Mouse (Mus musculus) right cerebral cortex, postnatal 14 days (tissue): ENCODE measurements around the gene Pdk2.
"Not testable (repeated sequence)": the region's sequence is repeated elsewhere in the genome, so short reads cannot be mapped to it uniquely, and the experiment has no call there.

ENCODE experiments used
- DNase-seq: peaks from one replicate; pipeline ENCODE4 v3.0.0; 2022

Pdk2 gene

DNA sequence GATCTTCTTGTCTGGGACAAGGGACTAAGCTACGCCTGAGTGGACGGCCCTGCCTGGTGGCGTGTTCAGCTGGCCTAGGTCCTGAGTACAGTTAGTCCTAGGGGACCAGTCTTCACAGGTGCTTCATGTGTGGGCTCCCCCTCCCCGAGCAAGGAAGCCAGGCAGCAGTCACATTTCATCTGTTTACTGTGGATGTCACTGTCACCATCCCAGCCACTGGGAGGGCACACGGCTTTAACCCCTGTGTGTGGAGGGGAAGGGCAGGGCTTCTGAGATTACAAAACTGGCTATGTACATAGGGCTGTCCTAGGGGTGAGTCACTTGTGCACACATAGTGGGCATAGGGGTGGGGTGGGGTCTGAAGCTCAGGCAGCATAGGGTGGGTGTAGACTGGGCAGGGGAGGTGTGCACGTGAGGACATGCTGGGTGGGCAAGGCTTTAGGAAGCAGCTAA, 15.0 kb downstream of the Pdk2 start:
- no peak for DNase-seq

DNA sequence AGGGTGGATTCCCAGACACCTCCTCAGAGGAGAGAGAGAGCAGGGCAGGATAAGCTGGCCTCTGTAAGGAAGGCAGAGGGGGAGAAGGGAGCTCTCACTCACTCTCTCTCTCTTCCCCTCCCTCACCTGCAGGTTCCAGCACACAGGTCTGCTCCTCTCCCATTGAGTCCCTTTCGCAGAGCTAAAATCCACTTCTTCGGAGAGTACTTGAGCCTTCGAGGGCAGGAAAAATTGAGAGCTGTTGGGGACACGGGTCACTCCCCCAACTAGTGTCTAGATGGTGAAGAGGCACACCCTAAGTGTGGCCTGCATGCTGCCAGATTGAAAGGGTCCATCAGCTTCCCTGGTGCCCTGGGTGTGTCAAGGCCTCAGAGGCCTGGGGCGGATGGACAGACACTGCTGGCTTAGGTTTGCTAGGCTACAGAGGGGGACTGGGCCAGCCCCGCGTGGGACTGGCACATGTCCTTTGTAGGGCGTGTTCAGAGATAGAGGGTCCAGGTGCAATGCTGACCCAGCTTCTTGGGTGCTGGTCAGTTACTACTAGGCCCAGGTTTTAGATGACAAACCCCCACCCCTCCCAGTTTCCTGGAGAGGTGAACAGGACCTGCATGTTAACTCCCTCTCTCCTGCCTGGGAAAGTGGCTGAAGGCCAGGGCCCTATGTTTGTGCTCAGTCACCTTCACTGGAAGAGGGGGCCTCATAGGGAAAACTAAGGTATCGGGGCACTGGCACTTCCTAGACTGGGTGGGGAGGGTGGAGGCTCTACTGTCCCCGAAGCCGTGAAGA, 15.7 kb downstream of the Pdk2 start:
- DNase-seq, result no peak

DNA sequence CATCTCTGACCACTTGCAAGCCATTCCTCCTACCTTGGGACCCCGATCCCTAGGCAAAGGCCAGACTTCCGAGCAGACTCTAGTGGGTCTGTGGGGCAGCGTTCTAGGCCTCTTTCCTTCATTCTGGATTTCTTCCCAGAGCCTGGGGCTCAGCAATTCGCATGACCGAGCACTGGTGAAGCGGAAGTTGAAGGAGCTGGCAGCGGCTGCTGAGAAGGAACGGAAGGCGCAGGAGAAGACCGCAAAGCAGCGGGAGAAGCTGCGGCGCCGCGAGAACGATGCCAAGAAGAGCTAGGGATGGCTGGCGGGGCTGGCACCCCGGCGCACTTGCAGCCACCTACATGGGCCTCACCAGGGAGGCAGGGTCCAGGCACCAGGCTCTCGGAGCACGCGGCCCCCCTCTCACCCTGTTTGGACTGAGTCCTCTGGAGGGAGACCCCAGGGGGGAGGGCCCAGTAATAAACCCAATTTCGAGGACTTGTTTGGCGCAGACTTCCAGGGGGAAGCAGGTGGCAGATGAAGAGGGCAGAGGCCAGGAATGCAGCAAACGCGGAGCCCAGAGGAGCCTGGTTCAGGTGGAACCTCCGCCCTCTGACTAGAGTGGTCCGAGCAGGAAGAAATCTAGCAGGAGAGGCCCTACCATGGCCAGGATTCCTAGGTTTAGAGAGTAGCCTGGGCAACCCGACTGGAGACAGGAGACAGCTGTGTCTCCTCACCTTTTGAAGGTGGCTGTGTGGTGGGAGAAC, 16.5 kb downstream of the Pdk2 start:
- peak; percentile 65 for DNase-seq

DNA sequence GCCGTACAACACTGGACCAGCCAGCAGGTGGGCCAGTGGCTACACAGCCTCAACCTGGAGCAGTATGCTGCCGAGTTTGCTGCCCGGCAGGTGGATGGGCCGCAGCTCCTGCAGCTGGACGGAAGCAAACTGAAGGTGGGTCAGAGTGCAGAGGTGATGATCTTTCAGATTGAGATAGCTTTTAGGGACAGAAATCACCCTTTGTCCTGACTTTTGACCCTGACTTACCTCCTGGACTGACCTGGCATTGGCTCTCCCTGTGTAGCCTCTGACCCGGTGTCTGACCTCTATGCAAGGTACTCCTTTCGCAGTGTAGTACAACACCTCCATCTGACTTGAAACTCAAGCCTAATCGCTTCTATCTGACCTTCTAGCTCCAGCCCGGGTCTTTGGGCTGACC, 17.7 kb downstream of the Pdk2 start:
- DNase-seq, result no peak

DNA sequence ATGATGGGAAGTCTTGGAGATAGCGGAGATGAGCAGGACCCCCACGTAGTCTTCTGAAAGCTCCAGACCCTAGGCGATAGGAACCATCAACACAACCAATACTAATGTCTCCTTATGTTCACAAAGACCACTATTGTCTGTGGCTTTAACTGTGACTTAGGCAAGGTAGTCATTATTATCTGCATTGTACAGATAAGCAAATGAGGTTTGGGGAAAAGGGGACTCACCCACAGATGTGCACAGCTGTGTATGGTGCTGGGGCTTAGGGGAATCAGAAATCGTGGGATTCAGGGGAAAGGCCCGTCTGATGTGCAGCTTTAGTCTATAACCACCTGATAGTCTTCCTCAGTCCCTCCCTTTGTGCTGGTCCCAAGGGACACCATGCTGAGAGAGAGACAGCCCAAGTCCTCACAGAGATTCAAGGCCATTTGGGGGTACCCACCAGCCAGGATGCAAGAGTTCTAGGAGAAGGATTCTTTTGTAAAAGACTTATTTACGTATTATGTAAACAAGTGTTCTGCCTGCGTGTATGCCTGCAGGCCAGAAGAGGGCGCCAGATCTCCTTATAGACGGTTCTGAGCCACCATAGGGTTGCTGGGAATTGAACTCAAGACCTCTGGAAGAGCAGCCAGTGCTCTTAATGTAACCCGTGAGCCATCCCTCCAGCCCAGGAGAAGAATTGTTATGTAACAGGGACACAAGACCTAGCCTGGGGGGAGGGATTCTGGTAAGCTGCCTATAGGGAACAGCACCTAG, 18.7 kb downstream of the Pdk2 start:
- no peak for DNase-seq

DNA sequence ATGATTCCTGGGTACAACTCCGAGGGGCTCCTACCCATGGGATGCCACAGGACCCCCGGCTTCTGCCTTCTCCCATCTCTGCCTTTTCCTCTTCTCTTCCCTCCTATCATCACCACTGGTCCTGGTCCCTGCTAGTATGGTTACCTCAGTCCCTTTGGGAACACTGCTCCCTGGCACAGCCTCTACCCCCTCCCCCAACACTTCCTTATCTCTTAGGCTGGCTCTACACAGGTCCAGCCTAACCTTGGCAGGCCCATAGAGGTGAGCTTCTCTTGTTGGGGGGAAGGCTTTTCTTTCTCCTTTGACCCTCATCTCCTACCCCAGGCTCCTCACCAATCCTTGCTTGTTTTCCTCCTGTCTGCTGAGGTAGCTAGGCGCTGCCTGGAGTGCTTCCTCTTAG, 25.7 kb downstream of the Pdk2 start:
- DNase-seq, result no peak

DNA sequence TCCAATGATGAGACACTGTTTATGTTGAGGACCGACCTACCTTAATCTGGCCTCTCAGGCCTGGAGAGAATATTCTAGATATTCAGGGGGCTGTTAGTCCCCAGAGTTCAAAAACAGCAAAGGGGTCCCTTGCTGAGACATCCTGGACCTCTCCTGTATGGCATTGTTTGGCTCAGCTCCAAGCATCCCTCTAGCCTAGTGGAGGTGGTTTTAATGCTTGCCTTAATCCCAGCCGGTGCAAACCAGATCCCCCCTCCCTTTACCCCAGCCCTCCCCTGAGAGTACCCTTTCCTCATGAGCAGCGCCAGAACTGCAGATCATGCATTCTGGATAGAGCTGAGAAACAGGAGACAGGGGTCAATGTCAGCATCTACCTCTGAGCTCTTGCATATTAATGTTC, 28.7 kb downstream of the Pdk2 start:
- DNase-seq, result no peak

DNA sequence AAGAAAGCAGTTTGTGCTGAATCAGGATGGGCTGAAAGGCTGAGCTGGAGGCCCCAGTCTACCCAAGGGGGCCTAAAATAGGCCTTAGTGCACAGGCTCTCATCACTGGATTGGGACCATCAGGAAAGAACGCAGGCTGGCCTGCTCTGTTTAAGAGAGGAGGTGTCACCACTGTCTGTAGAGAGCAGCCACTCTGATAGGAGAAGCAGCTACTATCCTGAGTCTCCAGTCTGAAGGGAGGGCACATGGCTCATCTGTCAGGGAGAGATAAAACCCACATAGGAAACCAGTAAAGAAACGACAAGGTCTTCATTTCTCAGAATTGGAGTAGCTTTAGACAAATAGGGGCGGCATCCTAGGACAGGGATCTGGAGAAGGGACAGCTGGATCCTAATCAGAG, 29.1 kb downstream of the Pdk2 start:
- DNase-seq, result no peak

DNA sequence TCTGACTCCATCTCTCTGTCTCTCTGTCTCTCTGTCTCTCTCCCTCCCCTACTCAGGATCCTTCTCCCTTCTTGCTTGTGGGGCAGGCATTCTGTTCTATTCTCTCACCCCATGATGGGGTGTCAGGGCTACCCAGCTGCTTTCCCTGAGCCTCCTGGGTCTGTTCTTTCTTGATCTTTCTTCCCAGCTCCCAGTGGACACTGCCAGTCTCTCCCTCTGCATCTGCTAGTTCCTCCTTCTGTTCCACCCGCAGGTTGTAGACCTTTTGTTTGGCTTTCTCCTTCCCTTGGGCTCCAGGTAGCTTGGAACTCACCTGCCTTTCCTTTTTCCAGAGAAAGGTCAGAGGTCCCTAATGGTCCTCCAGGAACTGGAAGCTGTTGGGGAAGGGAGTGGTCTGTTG, 29.7 kb downstream of the Pdk2 start:
- DNase-seq, result no peak

DNA sequence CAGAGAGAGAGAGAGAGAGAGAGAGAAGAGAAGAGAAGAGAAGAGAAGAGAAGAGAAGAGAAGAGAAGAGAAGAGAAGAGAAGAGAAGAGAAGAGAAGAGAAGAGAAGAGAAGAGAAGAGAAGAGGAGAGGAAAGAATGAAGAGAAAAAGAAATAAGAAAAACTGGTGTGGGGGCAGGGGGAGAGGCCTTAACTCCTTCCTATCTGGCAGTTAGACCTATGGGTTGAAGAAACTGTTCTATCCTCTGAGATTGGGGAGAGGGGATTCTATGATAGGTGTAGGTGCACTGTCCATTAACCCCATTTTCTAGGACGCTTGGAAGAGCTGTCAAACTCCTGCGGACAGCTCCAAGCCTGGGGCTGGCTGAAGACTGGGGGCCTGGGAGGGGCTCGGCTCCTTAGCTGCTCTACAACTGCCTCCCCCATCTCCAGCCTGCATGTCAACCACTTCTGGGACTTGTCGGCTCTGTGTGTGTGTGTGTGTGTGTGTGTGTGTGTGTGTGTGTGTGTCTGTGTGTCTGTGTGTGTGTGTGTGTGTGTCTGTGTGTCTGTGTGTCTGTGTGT, 30.2 kb downstream of the Pdk2 start:
- DNase-seq, result not testable (repeated sequence)

DNA sequence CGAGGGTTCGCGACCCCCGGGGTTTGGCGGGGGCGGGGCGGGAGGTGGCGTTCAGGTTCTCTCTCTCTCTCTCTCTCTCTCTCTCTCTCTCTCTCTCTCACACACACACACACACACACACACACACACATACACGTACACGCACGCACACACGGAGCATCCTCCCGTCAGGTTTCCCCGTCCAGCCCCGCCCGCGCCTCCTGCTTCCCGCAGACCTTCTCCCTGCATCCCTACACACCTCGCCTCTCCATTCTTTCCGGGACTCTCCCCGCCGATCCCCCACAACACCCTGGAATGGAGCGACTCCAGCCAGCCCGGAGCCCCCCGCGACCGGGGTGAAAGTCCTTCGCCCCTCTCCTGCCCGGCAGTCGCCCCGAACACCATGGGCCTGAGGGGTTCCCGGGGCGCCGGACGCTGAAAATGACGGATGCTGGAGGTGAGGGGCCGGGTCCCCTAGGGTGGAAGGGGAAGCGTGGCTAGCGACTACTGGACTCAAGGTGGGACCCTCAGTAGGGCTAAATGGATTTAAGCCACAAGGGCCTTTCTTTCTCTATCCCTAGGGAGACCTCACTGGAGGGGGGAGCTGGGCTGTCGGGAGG, 30.9 kb downstream of the Pdk2 start:
- peak; percentile 76 for DNase-seq

DNA sequence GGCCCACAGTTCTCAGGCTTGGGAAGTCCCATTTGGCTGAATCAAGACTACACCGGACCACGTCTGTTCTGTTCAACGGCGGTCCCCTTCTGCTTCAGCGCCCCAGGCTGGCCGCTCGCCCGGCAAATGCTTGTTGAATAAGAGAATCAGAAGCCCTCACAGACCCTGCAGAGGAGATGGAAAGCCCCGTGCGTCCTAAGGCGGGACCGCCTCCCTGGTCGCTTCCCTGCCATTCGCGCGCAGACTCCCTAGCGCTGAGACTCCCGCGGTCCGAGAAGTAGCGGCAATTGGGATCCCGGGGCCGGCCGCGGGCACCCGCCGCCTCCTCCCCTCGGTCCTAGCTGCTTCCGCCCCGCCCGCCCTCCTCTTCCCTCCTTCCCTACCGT, 31.5 kb downstream of the Pdk2 start, which contains the start of gene Samd14:
TSS of gene Samd14 (plus strand) at position 251 of the 386 bp plus-strand sequence.
- peak; percentile 76 for DNase-seq

DNA sequence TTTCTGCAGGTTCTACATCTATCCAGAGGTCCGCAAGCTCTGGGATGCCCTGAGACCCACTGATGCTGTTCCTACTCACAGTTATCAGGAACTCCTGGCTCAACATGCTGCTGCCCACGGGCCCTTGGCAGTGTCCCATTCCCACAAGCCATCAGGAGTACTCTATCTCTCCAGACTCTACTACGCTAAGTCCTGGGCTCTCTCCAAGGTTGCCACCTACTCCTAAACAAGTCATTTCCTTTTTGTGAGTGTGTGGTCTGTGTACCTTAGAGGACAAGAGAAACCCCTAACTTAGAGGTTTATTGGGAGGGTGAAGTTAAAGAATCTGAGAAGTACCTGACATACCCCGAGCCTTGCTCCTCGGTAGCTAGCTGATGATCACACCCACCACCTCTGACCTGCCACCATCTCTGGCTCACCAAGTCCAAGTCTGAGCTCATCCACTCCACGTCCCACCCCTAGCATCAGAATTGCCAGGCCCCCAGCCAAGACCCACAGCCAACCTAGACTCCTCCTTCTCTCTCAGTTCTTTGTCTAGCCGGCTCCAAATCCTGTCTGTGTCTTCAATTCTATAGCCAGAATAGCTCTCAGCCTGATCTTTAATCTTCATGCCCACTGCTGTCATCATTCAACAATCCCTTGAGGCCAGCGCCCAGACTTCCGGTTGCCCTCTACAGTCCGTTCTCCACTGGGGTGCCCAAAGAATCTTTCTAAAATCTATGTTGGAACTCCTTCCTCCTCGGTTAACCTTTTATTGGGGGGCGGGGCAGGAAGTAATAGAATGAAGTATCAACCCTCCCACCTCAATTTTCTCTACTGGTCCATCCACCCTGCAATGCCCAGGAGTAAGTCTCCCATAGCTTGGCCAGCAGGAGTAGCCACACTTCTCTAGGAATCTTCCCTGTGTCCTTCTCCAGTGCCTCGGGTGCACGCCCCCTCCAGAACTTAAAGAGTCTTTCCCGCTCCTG, 32.2 kb downstream of the Pdk2 start:
- DNase-seq, result no peak

DNA sequence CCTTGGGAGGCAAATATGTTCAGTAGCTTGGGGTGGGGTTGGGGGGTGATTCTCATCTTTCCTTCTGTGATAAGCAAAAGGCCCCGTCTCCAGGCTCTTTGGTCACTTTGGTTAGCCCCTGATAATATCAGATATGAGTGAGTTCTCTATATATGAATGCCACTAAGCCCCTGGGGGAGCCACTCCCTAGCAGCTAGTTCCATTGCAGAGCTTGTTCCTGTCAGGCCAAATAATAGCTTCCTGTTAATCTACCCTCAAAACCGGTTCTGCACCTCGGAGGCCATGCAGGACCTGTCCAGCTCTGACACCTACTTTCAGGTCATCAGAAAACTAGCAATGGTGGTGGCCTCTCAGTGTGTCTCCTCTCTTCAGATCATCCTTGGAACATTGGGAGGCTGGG, 33.7 kb downstream of the Pdk2 start:
- no peak for DNase-seq

DNA sequence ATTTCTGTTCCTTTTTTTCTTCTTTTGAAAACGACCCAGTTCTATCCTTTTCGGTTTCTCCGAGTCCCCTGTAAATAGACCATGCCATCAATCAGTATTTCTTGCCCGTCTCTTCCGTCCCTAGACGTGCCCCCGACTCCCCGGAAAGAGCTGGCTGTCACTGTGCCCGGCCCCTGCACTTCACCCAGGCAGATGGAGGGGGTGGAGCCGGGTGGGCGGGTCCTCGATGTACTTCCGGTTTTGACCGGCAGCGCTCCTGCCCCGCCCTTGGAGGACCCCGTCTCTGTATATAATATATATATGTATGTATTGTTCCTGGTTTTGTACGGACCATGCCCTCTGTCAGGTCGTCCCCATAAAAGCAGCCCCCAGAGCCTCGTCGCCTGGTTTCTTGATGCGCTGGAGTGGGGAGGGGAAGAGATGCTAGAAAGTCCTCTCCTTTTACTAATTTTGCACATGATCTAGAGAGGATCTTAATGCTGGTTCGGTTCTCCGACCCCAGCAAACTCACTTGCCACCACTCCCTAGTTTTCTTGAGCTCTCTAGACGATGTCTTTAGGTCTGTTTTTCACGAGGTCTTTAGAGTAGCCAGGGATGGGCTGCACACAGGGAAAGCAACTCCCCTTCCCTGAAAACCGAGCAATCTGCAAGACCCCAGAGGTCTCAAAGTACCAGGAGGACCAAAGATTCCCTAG, 34.5 kb downstream of the Pdk2 start:
- peak; percentile 75 for DNase-seq

DNA sequence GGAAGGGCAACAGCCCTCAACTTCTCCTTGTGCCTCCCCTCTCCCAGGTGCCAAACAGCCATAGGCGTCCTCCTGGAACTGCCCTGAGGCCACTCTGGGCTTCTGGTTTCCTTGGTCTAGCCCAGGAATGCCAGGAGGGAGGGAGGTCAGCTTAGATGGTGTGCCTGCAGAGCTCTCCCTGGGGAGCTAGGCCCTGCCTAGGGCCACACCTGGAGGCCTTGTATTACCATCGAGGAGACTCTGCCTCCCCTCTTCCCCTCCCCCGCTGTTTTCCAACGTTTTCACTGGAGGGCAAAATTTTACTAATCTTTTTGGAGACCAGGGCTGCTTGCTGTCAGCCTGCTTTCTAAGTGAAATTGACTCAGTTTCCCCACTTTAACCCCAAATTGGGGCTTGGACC, 35.1 kb downstream of the Pdk2 start:
- DNase-seq, result peak; percentile 18

DNA sequence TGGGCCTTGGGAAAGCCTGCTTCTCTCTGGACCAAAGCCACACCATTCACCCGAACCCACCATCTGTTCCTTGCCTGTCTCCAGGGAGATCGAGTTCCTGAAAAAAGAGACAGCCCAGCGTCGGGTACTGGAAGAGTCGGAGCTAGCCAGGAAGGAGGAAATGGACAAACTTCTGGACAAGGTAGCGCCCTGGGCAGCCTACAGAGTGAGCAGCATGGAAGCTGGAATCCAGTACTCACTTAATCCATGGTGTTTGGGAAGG, 36.3 kb downstream of the Pdk2 start:
- no peak for DNase-seq

DNA sequence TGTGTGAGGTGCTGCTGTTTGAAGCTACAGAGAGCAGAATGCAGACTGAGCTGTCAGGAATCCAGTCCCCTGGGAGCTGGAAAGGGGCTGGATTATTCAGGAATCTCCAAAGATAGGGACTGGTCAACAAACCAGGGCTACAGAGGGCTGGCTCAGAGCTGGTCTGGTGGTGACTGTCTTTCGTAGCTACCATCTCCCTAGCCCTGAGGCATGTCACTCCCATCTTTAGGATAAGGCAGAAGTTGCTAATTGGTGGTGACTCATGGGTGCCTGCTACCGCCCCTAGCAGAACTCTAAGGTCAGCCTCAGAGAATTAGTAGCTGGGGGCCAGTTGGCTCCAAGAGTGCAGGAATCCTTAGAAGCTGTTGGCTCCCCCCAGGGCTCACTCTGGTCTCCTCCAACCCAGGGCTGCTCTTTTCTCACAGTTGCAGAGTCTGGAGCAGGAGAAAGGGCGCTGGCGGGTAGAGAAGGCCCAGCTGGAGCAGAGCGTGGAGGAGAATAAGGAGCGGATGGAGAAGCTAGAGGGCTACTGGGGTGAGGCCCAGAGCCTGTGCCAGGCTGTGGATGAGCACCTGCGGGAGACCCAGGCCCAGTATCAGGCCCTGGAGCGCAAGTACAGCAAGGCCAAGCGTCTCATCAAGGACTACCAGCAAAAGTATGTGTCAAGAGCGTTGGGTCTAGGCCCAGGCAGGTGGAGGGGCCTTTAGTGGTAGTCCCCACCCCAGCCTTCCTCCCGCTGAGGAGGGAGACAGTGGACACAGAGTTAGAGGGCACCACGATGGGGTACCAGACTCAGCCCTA, 36.8 kb downstream of the Pdk2 start:
- DNase-seq, result peak; percentile 16

DNA sequence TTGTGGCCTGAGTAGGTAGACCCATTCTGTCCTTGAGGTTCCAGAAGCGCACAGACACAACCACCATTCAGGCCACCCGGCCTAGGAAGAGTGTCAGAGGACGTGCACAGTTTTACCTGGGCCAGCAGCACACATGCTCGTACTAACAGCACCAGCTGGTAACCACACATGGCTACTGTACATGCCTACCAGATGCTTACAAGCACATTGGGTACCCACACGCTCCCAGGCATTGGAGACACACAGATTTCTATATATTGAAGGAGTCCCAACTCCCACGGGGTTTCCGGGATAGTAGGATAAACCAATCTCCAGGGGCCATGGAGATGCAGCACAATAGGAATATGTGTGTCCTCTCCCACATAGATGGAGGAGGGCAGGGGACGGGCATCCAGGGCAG, 38.4 kb downstream of the Pdk2 start:
- no peak for DNase-seq

DNA sequence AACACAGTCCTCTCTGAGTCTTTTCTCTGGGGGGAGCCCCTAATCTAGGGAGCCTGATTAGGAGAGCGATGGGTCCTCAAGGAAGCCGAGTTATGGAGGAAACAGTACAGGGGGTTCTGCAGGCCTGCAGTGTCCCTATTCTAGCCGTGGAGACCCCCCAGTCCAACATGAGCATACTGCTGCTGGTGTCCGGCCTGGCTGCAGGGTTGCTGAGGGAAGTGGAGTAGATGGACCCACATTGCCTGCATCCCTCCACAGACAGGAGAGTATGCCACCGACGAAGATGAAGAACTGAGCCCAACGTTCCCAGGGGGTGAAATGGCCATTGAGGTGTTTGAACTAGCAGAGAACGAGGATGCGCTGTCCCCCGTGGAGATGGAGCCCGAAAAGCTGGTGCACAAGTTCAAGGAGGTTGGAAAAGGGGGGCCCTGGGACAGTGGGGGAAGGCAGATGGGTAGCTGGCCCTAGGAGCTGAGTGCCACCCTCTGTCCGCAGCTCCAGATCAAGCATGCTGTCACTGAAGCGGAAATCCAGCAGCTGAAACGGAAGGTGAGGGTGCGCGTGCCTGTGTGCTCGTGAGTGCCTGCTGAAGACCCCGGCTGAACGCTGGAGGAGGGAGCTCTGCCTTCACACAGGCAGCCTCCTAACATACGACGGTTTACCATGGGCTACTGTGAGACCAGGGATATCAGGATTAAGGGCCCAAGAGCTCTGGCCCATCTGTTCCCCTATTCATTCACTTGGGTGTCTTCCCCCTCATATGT, 39.4 kb downstream of the Pdk2 start:
- no peak for DNase-seq
